Mouse (Mus musculus): ENCODE measurements around the gene Mpzl1. TPM values are rescaled to one million over a fixed set of nuclear protein-coding genes. Genes with fewer than 3 reads are reported as not detected.

Gene Mpzl1
- total RNA-seq, 2 experiments from 2014 or later: 66.8 to 67.1 TPM

Other genes starting within 250 kb of the Mpzl1 start
- 10 to 100 TPM; 89.1 to 90.6 TPM for gene Dcaf6, start 174.1 kb downstream of the Mpzl1 start, total RNA-seq (2021)
- gene Mpc2, start 173.9 kb downstream of the Mpzl1 start, total RNA-seq (2021): 100 to 1,000 TPM; 142 to 147 TPM
- under 1 TPM; 0.43 to 0.53 TPM for gene Adcy10, start 149.4 kb downstream of the Mpzl1 start, total RNA-seq (2021)
- 1 to 10 TPM; 5.8 to 7.0 TPM for gene Rcsd1, start 75.2 kb upstream of the Mpzl1 start, total RNA-seq (2021)
- gene Creg1, start 129.2 kb upstream of the Mpzl1 start, total RNA-seq (2021): 10 to 100 TPM; 22.4 to 23.1 TPM
- gene Cd247, start 154.1 kb upstream of the Mpzl1 start, total RNA-seq (2021): not detected